Mouse (Mus musculus) adrenal gland, postnatal 25 days (tissue): Measurements from ENCODE around the gene Apbb2. TPM values are rescaled to one million over a fixed set of nuclear protein-coding genes. Genes with fewer than 3 reads are reported as not detected.
"Not testable (repeated sequence)": the region's sequence is repeated elsewhere in the genome, so short reads cannot be mapped to it uniquely, and the experiment has no call there.

Source experiments
- DNase-seq: peaks from one replicate; pipeline ENCODE4 v3.0.0; 2021; ENCODE audit warnings: mixed read lengths
- total RNA-seq: library from RNA; stranded (reverse); gene quantifications from 2 replicates; pipeline ENCODE4 v1.2.3, GENCODE M21; 2021

Gene Apbb2
- total RNA-seq, 1 experiment from 2014 or later: 88.3 TPM

- DNase-seq: no peak
Observed at GRCm38 (mm10) chr5:66294952-66295351, 323.6 kb downstream of the Apbb2 start.

GRCm38 (mm10) chr5:66294106-66294625, 324.4 kb downstream of the Apbb2 start:
- no peak for DNase-seq

- DNase-seq: no peak
Observed at GRCm38 (mm10) chr5:66280742-66281141, 337.8 kb downstream of the Apbb2 start.

- DNase-seq: no peak
Observed at GRCm38 (mm10) chr5:66279650-66280049, 338.9 kb downstream of the Apbb2 start.

- DNase-seq: no peak
Observed at GRCm38 (mm10) chr5:66274417-66274816, 344.2 kb downstream of the Apbb2 start.

GRCm38 (mm10) chr5:66271141-66271540, 347.4 kb downstream of the Apbb2 start:
- DNase-seq: no peak

- peak; percentile 45 for DNase-seq
Observed at GRCm38 (mm10) chr5:66269616-66270015, 349.0 kb downstream of the Apbb2 start.

- no peak for DNase-seq
Observed at GRCm38 (mm10) chr5:66263398-66263797, 355.2 kb downstream of the Apbb2 start.

- no peak for DNase-seq
Observed at GRCm38 (mm10) chr5:66262475-66262874, 356.1 kb downstream of the Apbb2 start.

- DNase-seq: peak; percentile 87
Observed at GRCm38 (mm10) chr5:66259756-66260448, 358.7 kb downstream of the Apbb2 start, which contains the start of gene Nsun7. TSS of gene Nsun7 (plus strand) at chr5:66259897.

GRCm38 (mm10) chr5:66259431-66259755, 359.2 kb downstream of the Apbb2 start:
- DNase-seq: not testable (repeated sequence)

GRCm38 (mm10) chr5:66259000-66259399, 359.6 kb downstream of the Apbb2 start:
- DNase-seq: no peak

- DNase-seq: no peak
Observed at GRCm38 (mm10) chr5:66255044-66255443, 363.5 kb downstream of the Apbb2 start.

- DNase-seq: no peak
Observed at GRCm38 (mm10) chr5:66253219-66253618, 365.4 kb downstream of the Apbb2 start.

Other genes starting within 250 kb of the Apbb2 start
- gene Uchl1, start 57.3 kb upstream of the Apbb2 start, total RNA-seq: 56.6 and 75.0 TPM in 2 replicates
- 83.8 and 127 TPM in 2 replicates for gene Limch1, start 127.0 kb upstream of the Apbb2 start, total RNA-seq